Mouse (Mus musculus) heart, adult 2 months (tissue): ENCODE results near the gene Slc4a5.

Experiments
- CTCF ChIP-seq: fragments of 200-600 bp; IDR thresholded peaks from 2 replicates; pipeline ENCODE4 v1.8.1; 2022; ENCODE audit warnings: antibody characterized with exemption, mild to moderate bottlenecking, moderate library complexity
- POLR2A ChIP-seq: fragments of 200-500 bp; IDR thresholded peaks from 2 replicates; pipeline ENCODE4 v1.6.1; 2011; ENCODE audit warnings: mild to moderate bottlenecking, low read depth, low read length, control low read depth; ENCODE audit not compliant: insufficient read depth

DNA sequence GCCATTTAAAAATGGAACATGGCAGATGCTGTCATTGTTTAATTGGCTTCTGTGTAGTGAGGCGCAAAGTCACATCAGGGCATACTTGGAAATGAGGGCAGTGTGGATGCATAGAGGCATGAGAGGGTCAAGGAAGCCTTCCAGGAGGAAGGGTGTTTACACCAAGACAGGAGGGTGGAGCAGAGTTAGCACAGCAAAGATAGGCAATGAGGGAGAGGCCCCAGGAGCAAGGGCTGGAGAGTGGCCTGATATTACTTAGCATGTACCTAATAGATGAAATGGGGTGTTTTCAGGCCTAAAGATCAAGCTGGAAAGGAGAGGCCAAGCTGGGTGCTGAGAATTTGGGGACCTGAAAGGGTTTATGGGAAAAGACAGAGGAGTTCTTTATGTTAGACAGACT is 26.4 kb downstream of the Slc4a5 start:
- TF ChIP-seq POLR2A (no peak), CTCF (no peak)
